Mouse (Mus musculus) E14TG2a.4 (cell line): ENCODE results near the gene Klhl9.

Experiments
- CTCF ChIP-seq: conservative IDR thresholded peaks from 2 replicates; pipeline ENCODE4 v1.5.1; 2014; ENCODE audit warnings: low read length
- POU5F1 ChIP-seq: IDR thresholded peaks from 2 replicates; pipeline ENCODE4 v1.6.1; 2014; ENCODE audit warnings: low read length, borderline replicate concordance

- TF ChIP-seq CTCF (no peak), POU5F1 (no peak)
These were observed 31.0 kb downstream of the Klhl9 start, which contains the start of gene Ifnab for GRCm38 (mm10) chr4:88691259-88691658.
